ENCODE assay signal across 8 mouse cellular contexts in the genomic region with DNA sequence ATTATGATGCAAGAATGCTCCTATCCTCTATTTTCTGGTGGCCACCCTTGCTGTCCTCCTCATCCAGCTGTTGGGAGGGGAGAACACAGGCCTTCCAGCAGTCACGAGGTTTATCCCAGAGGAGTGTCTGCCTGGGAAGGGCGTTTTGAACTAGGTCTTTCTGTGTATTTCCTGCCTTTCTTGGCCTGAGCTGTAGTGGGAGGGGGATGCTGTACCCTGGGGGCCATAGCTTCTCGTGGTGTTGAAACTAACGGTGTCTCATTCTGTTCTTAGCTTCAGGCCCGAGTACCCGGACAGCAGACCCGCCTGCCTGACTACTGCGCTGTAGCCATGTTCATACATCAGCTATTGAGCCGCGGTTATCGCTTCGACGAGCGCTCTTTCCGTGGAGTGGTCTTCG. TPM values are rescaled to one million over a fixed set of nuclear protein-coding genes. Genes with fewer than 3 reads are reported as not detected.
DNase-seq lines count a peak whose midpoint lies in the region; ATAC-seq and TF ChIP-seq lines count a peak whose summit lies in the region.

No protein-coding gene starts in this region.

- no peak for TF ChIP-seq CTCF in forebrain, postnatal 0 days (IDR thresholded peaks at IDR 0.05; ENCODE audit: low read depth)

- ATAC-seq in kidney, embryonic 15.5 days (replicated peaks; ENCODE audit: low FRiP score) = no peak
- no peak for ATAC-seq in forebrain, postnatal 0 days
- no peak for ATAC-seq in midbrain, embryonic 16.5 days

- peaks cover 35% of the 10 kb centered on the region for H3K4me1 ChIP-seq in kidney, embryonic 15.5 days
- peaks cover 15% of the 10 kb centered on the region; the same call in 1 of the 2 replicates for H3K4me1 ChIP-seq in forebrain, postnatal 0 days (ENCODE audit: insufficient read depth)
- peaks cover 23% of the 10 kb centered on the region for H3K4me1 ChIP-seq in midbrain, embryonic 16.5 days (ENCODE audit: control insufficient read depth, insufficient read depth, low read length)

- H3K4me3 ChIP-seq in kidney, embryonic 15.5 days (replicated peaks) = peak overlapping the region; percentile 15; the same call in 1 of the 2 replicates
- H3K4me3 ChIP-seq in forebrain, postnatal 0 days (ENCODE audit: low read depth, low read length) = peak overlapping the region; percentile 37
- H3K4me3 ChIP-seq in midbrain, embryonic 16.5 days (ENCODE audit: low read depth, low read length) = peak overlapping the region; percentile 36

- no peak overlapping the region for H3K9ac ChIP-seq in kidney, embryonic 15.5 days
- H3K9ac ChIP-seq in forebrain, postnatal 0 days = peak overlapping the region; percentile 58
- H3K9ac ChIP-seq in midbrain, embryonic 16.5 days (ENCODE audit: low read depth, low read length) = peak overlapping the region; percentile 63

- 18% methylated on average over 16 of the region's 16 CpGs for WGBS in kidney, embryonic 15.5 days
- 22% methylated on average over 16 of the region's 16 CpGs for WGBS in forebrain, postnatal 0 days
- WGBS in midbrain, embryonic 16.5 days = 19% methylated on average over 16 of the region's 16 CpGs

- peaks cover 91% of the 10 kb centered on the region for H3K27me3 ChIP-seq in kidney, embryonic 15.5 days
- peaks cover 10% of the 10 kb centered on the region for H3K27me3 ChIP-seq in forebrain, postnatal 0 days (ENCODE audit: insufficient read depth, low read length)
- peaks cover 47% of the 10 kb centered on the region for H3K27me3 ChIP-seq in midbrain, embryonic 16.5 days (ENCODE audit: control insufficient read depth, insufficient read depth, low read depth, low read length)

- H3K4me2 ChIP-seq in kidney, embryonic 15.5 days = peak overlapping the region; percentile 52
- peak overlapping the region; percentile 74 for H3K4me2 ChIP-seq in forebrain, postnatal 0 days (ENCODE audit: low read depth)
- peak overlapping the region; percentile 68 for H3K4me2 ChIP-seq in midbrain, embryonic 16.5 days (ENCODE audit: low read length)

- H3K9me3 ChIP-seq in kidney, embryonic 15.5 days (replicated peaks) = no peaks in the 10 kb centered on the region
- H3K9me3 ChIP-seq in forebrain, postnatal 0 days (ENCODE audit: low read length) = no peaks in the 10 kb centered on the region
- H3K9me3 ChIP-seq in midbrain, embryonic 16.5 days (replicated peaks; ENCODE audit: control insufficient read depth, low read length, poor library complexity, severe bottlenecking) = no peaks in the 10 kb centered on the region

- no peak overlapping the region for H3K27ac ChIP-seq in kidney, embryonic 15.5 days
- H3K27ac ChIP-seq in forebrain, postnatal 0 days (ENCODE audit: low read depth, low read length) = no peak overlapping the region
- H3K27ac ChIP-seq in midbrain, embryonic 16.5 days (ENCODE audit: low read length) = no peak overlapping the region

- no peaks in the 10 kb centered on the region for H3K36me3 ChIP-seq in kidney, embryonic 15.5 days
- H3K36me3 ChIP-seq in forebrain, postnatal 0 days (ENCODE audit: insufficient read depth) = no peaks in the 10 kb centered on the region
- H3K36me3 ChIP-seq in midbrain, embryonic 16.5 days (ENCODE audit: control insufficient read depth, insufficient read depth, low read length) = no peaks in the 10 kb centered on the region

- no peak for DNase-seq in kidney, postnatal 14 days
- DNase-seq in forebrain, postnatal 0 days = no peak
- peak; percentile 36 for DNase-seq in heart, postnatal 4 days
- DNase-seq in left cerebral cortex, adult 11 months (ENCODE audit: low spot score) = no peak
- no peak for DNase-seq in layer of hippocampus, adult 18-20 months (ENCODE audit: low spot score in 2 of 2)
- DNase-seq in B cell, adult 2 months = no peak

RNA-seq across cellular contexts. Expression of a gene that starts 1.1 kb away (rescaled TPM):
- 41.3 and 52.5 TPM in 2 replicates for polyA plus RNA-seq in kidney, embryonic 15.5 days (2015; fragmentation: Nextera tagmentation; extraction: Ambion mirVana)
- 179 and 188 TPM in 2 replicates for total RNA-seq in forebrain, postnatal 0 days (2014; rRNA removed)
- polyA plus RNA-seq in forebrain, postnatal 0 days (2015; fragmentation: Nextera tagmentation; extraction: Ambion mirVana) = 413 and 442 TPM in 2 replicates
- total RNA-seq in heart, postnatal 4 days (2021) = 10 to 100 TPM; 33.1 to 35.2 TPM
- polyA plus RNA-seq in midbrain, embryonic 16.5 days (2015; fragmentation: Nextera tagmentation; extraction: Ambion mirVana) = 481 and 529 TPM in 2 replicates
- total RNA-seq in layer of hippocampus, adult 18-20 months (2021) = 100 to 1,000 TPM; 426 to 435 TPM

RNA-seq across cellular contexts. Expression of a gene that starts 4.6 kb away (rescaled TPM):
- 4.5 and 4.6 TPM in 2 replicates for polyA plus RNA-seq in kidney, embryonic 15.5 days (2015; fragmentation: Nextera tagmentation; extraction: Ambion mirVana)
- total RNA-seq in forebrain, postnatal 0 days (2014; rRNA removed) = 8.2 and 13.5 TPM in 2 replicates
- polyA plus RNA-seq in forebrain, postnatal 0 days (2015; fragmentation: Nextera tagmentation; extraction: Ambion mirVana) = 14.2 and 18.2 TPM in 2 replicates
- total RNA-seq in heart, postnatal 4 days (2021) = 1 to 10 TPM; 5.7 to 8.5 TPM
- polyA plus RNA-seq in midbrain, embryonic 16.5 days (2015; fragmentation: Nextera tagmentation; extraction: Ambion mirVana) = 3.7 and 9.0 TPM in 2 replicates
- 10 to 100 TPM; 16.3 to 17.7 TPM for total RNA-seq in layer of hippocampus, adult 18-20 months (2021)

RNA-seq across cellular contexts. Expression of a gene that starts 22.8 kb away (rescaled TPM):
- polyA plus RNA-seq in kidney, embryonic 15.5 days (2015; fragmentation: Nextera tagmentation; extraction: Ambion mirVana) = 0.08 and 0.18 TPM in 2 replicates
- total RNA-seq in forebrain, postnatal 0 days (2014; rRNA removed) = 1.3 TPM in 1 of 2 replicates, not detected in the other
- 0.17 and 0.23 TPM in 2 replicates for polyA plus RNA-seq in forebrain, postnatal 0 days (2015; fragmentation: Nextera tagmentation; extraction: Ambion mirVana)
- total RNA-seq in heart, postnatal 4 days (2021) = under 1 TPM in 1 of 2 experiments, not detected in 1; 0.11 TPM
- 0.09 and 0.80 TPM in 2 replicates for polyA plus RNA-seq in midbrain, embryonic 16.5 days (2015; fragmentation: Nextera tagmentation; extraction: Ambion mirVana)
- total RNA-seq in layer of hippocampus, adult 18-20 months (2021) = under 1 TPM; 0.15 to 0.76 TPM

RNA-seq across cellular contexts. Expression of a gene that starts 28.2 kb away (rescaled TPM):
- polyA plus RNA-seq in kidney, embryonic 15.5 days (2015; fragmentation: Nextera tagmentation; extraction: Ambion mirVana) = 40.4 and 42.7 TPM in 2 replicates
- 13.2 and 13.9 TPM in 2 replicates for total RNA-seq in forebrain, postnatal 0 days (2014; rRNA removed)
- 9.5 and 12.7 TPM in 2 replicates for polyA plus RNA-seq in forebrain, postnatal 0 days (2015; fragmentation: Nextera tagmentation; extraction: Ambion mirVana)
- total RNA-seq in heart, postnatal 4 days (2021) = 10 to 100 TPM in 1 of 2 experiments, 1 to 10 TPM in 1; 8.7 to 10.8 TPM
- 9.0 and 9.2 TPM in 2 replicates for polyA plus RNA-seq in midbrain, embryonic 16.5 days (2015; fragmentation: Nextera tagmentation; extraction: Ambion mirVana)
- 1 to 10 TPM; 3.2 to 4.1 TPM for total RNA-seq in layer of hippocampus, adult 18-20 months (2021)

RNA-seq across cellular contexts. Expression of a gene that starts 28.2 kb away (rescaled TPM):
- 11.0 and 11.1 TPM in 2 replicates for polyA plus RNA-seq in kidney, embryonic 15.5 days (2015; fragmentation: Nextera tagmentation; extraction: Ambion mirVana)
- 51.5 and 67.4 TPM in 2 replicates for total RNA-seq in forebrain, postnatal 0 days (2014; rRNA removed)
- polyA plus RNA-seq in forebrain, postnatal 0 days (2015; fragmentation: Nextera tagmentation; extraction: Ambion mirVana) = 8.8 and 10.5 TPM in 2 replicates
- 10 to 100 TPM; 19.4 to 20.7 TPM for total RNA-seq in heart, postnatal 4 days (2021)
- 17.3 and 18.3 TPM in 2 replicates for polyA plus RNA-seq in midbrain, embryonic 16.5 days (2015; fragmentation: Nextera tagmentation; extraction: Ambion mirVana)
- total RNA-seq in layer of hippocampus, adult 18-20 months (2021) = 100 to 1,000 TPM; 173 to 176 TPM
